Mouse (Mus musculus): ENCODE measurements around the gene Mettl21a. TPM values are rescaled to one million over a fixed set of nuclear protein-coding genes. Genes with fewer than 3 reads are reported as not detected.
"Not testable (repeated sequence)": the region's sequence is repeated elsewhere in the genome, so short reads cannot be mapped to it uniquely, and the experiment has no call there.

Gene Mettl21a
- total and polyA plus RNA-seq, 3 experiments, result 18.4 to 38.8 (median 25.7) TPM

GRCm38 (mm10) chr1:64644513-64644912 is 27.5 kb upstream of the Mettl21a start:
- H3K4me3 ChIP-seq (replicated peaks in 1 of 3; ENCODE audit: low read depth in 2 of 3, low read length in 2 of 3, poor library complexity in 1 of 3), result no peak overlapping the region
- no peaks in the 10 kb centered on the region for H3K9me3 ChIP-seq (replicated peaks; ENCODE audit: low read length)
- H3K4me2 ChIP-seq (ENCODE audit: insufficient read depth, low read depth, poor library complexity, severe bottlenecking), result no peak overlapping the region
- in situ Hi-C loops (cut with MboI; ENCODE audit: low pct_ligation_motif_present, low pct_unique_long_range_greater_than_20kb, low sequenced_read_pairs) (no loop called here), dilution Hi-C loops (cut with MboI; ENCODE audit: extremely low pct_ligation_motif_present, extremely low pct_unique_long_range_greater_than_20kb, low sequenced_read_pairs) (no loop called here)
- H3K9ac ChIP-seq (ENCODE audit: insufficient read depth, low read depth), result no peak overlapping the region
- no peak overlapping the region for H3K27ac ChIP-seq (ENCODE audit: insufficient read depth, low read depth)
- DNase-seq (ENCODE audit: extremely low read depth), result no peak
- TF ChIP-seq ZC3H11A (IDR thresholded peaks at IDR 0.05; ENCODE audit: low read depth, low read length) (no peak), CTCF (conservative IDR thresholded peaks at IDR 0.05 in 1 of 2, IDR thresholded peaks at IDR 0.05 in 1 of 2; ENCODE audit: low read depth in 2 of 2, low read length in 2 of 2) (no peak), NELFE (IDR thresholded peaks at IDR 0.05; ENCODE audit: low read depth, low read length) (no peak), USF1 (IDR thresholded peaks at IDR 0.05; ENCODE audit: low read depth, low read length) (no peak), E2F4 (IDR thresholded peaks at IDR 0.05; ENCODE audit: insufficient replicate concordance, low read depth, low read length) (no peak), TBP (conservative IDR thresholded peaks at IDR 0.05; ENCODE audit: low read depth, low read length) (no peak)
- H3K27me3 ChIP-seq (replicated peaks), result no peaks in the 10 kb centered on the region
- H3K79me2 ChIP-seq (replicated peaks; ENCODE audit: control insufficient read depth, extremely low read depth, insufficient read depth, poor library complexity, severe bottlenecking), result no peaks in the 10 kb centered on the region
- peaks cover 0 to 2% of the 10 kb centered on the region in 2 experiments; a peak in 1 of 4 replicates for H3K4me1 ChIP-seq (ENCODE audit: control insufficient read depth in 1 of 2, insufficient read depth in 2 of 2)
- no peaks in the 10 kb centered on the region for H3K36me3 ChIP-seq (replicated peaks in 1 of 2; ENCODE audit: control insufficient read depth in 1 of 2, insufficient read depth in 1 of 2, low read length in 1 of 2)

GRCm38 (mm10) chr1:64642541-64642940 is 25.5 kb upstream of the Mettl21a start:
- in situ Hi-C loops (cut with MboI; ENCODE audit: low pct_ligation_motif_present, low pct_unique_long_range_greater_than_20kb, low sequenced_read_pairs); H3K4me1 ChIP-seq (ENCODE audit: control insufficient read depth in 1 of 2, insufficient read depth in 2 of 2); dilution Hi-C loops (cut with MboI; ENCODE audit: extremely low pct_ligation_motif_present, extremely low pct_unique_long_range_greater_than_20kb, low sequenced_read_pairs); H3K9ac ChIP-seq (ENCODE audit: insufficient read depth, low read depth); H3K27me3 ChIP-seq (replicated peaks); H3K4me2 ChIP-seq (ENCODE audit: insufficient read depth, low read depth, poor library complexity, severe bottlenecking); H3K9me3 ChIP-seq (replicated peaks; ENCODE audit: low read length); H3K4me3 ChIP-seq (replicated peaks in 1 of 3; ENCODE audit: low read depth in 2 of 3, low read length in 2 of 3, poor library complexity in 1 of 3); H3K79me2 ChIP-seq (replicated peaks; ENCODE audit: control insufficient read depth, extremely low read depth, insufficient read depth, poor library complexity, severe bottlenecking); H3K36me3 ChIP-seq (replicated peaks in 1 of 2; ENCODE audit: control insufficient read depth in 1 of 2, insufficient read depth in 1 of 2, low read length in 1 of 2); DNase-seq (ENCODE audit: extremely low read depth); H3K27ac ChIP-seq (ENCODE audit: insufficient read depth, low read depth): not testable (repeated sequence)

GRCm38 (mm10) chr1:64641069-64641468 is 24.0 kb upstream of the Mettl21a start:
- peaks cover 0 to 2% of the 10 kb centered on the region in 2 experiments; a peak in 1 of 4 replicates for H3K4me1 ChIP-seq (ENCODE audit: control insufficient read depth in 1 of 2, insufficient read depth in 2 of 2)
- dilution Hi-C loops (cut with MboI; ENCODE audit: extremely low pct_ligation_motif_present, extremely low pct_unique_long_range_greater_than_20kb, low sequenced_read_pairs) (no loop called here), in situ Hi-C loops (cut with MboI; ENCODE audit: low pct_ligation_motif_present, low pct_unique_long_range_greater_than_20kb, low sequenced_read_pairs) (no loop called here)
- no peak overlapping the region for H3K4me2 ChIP-seq (ENCODE audit: insufficient read depth, low read depth, poor library complexity, severe bottlenecking)
- no peaks in the 10 kb centered on the region for H3K9me3 ChIP-seq (replicated peaks; ENCODE audit: low read length)
- H3K9ac ChIP-seq (ENCODE audit: insufficient read depth, low read depth), result no peak overlapping the region
- H3K27ac ChIP-seq (ENCODE audit: insufficient read depth, low read depth), result no peak overlapping the region
- H3K4me3 ChIP-seq (replicated peaks in 1 of 3; ENCODE audit: low read depth in 2 of 3, low read length in 2 of 3, poor library complexity in 1 of 3), result no peak overlapping the region
- no peak for DNase-seq (ENCODE audit: extremely low read depth)
- H3K79me2 ChIP-seq (replicated peaks; ENCODE audit: control insufficient read depth, extremely low read depth, insufficient read depth, poor library complexity, severe bottlenecking), result no peaks in the 10 kb centered on the region
- H3K36me3 ChIP-seq (replicated peaks in 1 of 2; ENCODE audit: control insufficient read depth in 1 of 2, insufficient read depth in 1 of 2, low read length in 1 of 2), result no peaks in the 10 kb centered on the region
- TF ChIP-seq SMC3 (IDR thresholded peaks at IDR 0.05; ENCODE audit: low read depth, low read length) (no peak), KAT2A (IDR thresholded peaks at IDR 0.05; ENCODE audit: insufficient replicate concordance, low read length) (no peak), RCOR1 (conservative IDR thresholded peaks at IDR 0.05; ENCODE audit: low read depth, low read length) (no peak), CHD2 (IDR thresholded peaks at IDR 0.05; ENCODE audit: low read length) (no peak)
- no peaks in the 10 kb centered on the region for H3K27me3 ChIP-seq (replicated peaks)

Data from CH12.LX (cell line).